Mouse (Mus musculus) midbrain, embryonic 14.5 days (tissue): ENCODE data around the gene Tmem131l. TPM values are rescaled to one million over a fixed set of nuclear protein-coding genes. Genes with fewer than 3 reads are reported as not detected.
A peak's percentile ranks its signal among the peaks of the same experiment; 100 is the strongest.

Source experiments
- ATAC-seq: fragments of 200-750 bp; cut with Nextera tagmentation; 2 replicates; pipeline ENCODE4 v1.8.0; 2017; ENCODE audit warnings: moderate number of reproducible peaks, moderate library complexity; ENCODE audit not compliant: low FRiP score, low TSS enrichment
- DNase-seq: peaks from one replicate; pipeline ENCODE4 v3.0.0-alpha.2; 2015
- H3K27ac ChIP-seq: fragments of 300-500 bp; sonication (generic); replicated peaks from 2 replicates; pipeline ENCODE4 v1.5.1; 2014; ENCODE audit warnings: mild to moderate bottlenecking, low read depth, low read length, moderate library complexity
- H3K27me3 ChIP-seq: fragments of 300-500 bp; sonication (generic); 2 replicates; pipeline ENCODE4 v1.6.1; 2014; ENCODE audit warnings: low read length, control low read depth, mixed read lengths; ENCODE audit not compliant: control insufficient read depth, insufficient read depth
- H3K36me3 ChIP-seq: fragments of 300-500 bp; sonication (generic); 2 replicates; pipeline ENCODE4 v1.6.1; 2014; ENCODE audit warnings: low read length, control low read depth; ENCODE audit not compliant: control insufficient read depth, insufficient read depth
- H3K4me1 ChIP-seq: fragments of 300-500 bp; sonication (generic); 2 replicates; pipeline ENCODE4 v1.6.1; 2014; ENCODE audit warnings: mild to moderate bottlenecking, antibody characterized with exemption, low read length, control low read depth; ENCODE audit not compliant: control insufficient read depth, insufficient read depth
- H3K4me2 ChIP-seq: fragments of 300-500 bp; sonication (generic); 2 replicates; pipeline ENCODE4 v1.6.1; 2014; ENCODE audit warnings: mild to moderate bottlenecking, low read length, moderate library complexity
- H3K4me3 ChIP-seq: fragments of 300-500 bp; sonication (generic); replicated peaks from 2 replicates; pipeline ENCODE4 v1.5.1; 2014; ENCODE audit warnings: low read depth, low read length
- H3K9ac ChIP-seq: fragments of 300-500 bp; sonication (generic); replicated peaks from 2 replicates; pipeline ENCODE4 v1.6.1; 2014; ENCODE audit warnings: mild to moderate bottlenecking, low read length, moderate library complexity
- H3K9me3 ChIP-seq: fragments of 300-500 bp; sonication (generic); 2 replicates; pipeline ENCODE4 v1.6.1; 2016; ENCODE audit warnings: low read length, control low read depth, mixed read lengths; ENCODE audit not compliant: control insufficient read depth
- WGBS: fragments of 180-500 bp; shearing (Covaris S2); extraction: QIAGEN DNeasy Blood & Tissue Kit; methylation state at CpG from one replicate; pipeline ENCODE4 v1.1.7; 2014; 5-methylcytosine and 5-hydroxymethylcytosine counted together
- polyA plus RNA-seq: library from polyadenylated mRNA; unstranded; fragments of >200 nt; fragmentation: Nextera tagmentation; extraction: Ambion mirVana; gene quantifications from 2 replicates; pipeline ENCODE4 v1.2.1, GENCODE M21; 2014

Gene Tmem131l
- polyA plus RNA-seq, 1 experiment from 2014 or later, result 90.7 TPM

- ATAC-seq, result no peak
- 84% methylated on average over 8 of the region's 8 CpGs for WGBS
- Histone ChIP-seq H3K4me2 (no peak overlapping the region), H3K36me3 (peaks cover 12% of the 10 kb centered on the region; the same call in 1 of the 2 replicates), H3K9me3 (no peaks in the 10 kb centered on the region), H3K9ac (no peak overlapping the region), H3K27me3 (no peaks in the 10 kb centered on the region), H3K27ac (no peak overlapping the region), H3K4me3 (no peak overlapping the region), H3K4me1 (no peaks in the 10 kb centered on the region)
- DNase-seq, result no peak
Measured at GRCm38 (mm10) chr3:83947476-83948245, 92.3 kb downstream of the Tmem131l start.

- no peaks in the 10 kb centered on the region for H3K27me3 ChIP-seq
- peaks cover 19% of the 10 kb centered on the region for H3K36me3 ChIP-seq
- H3K27ac ChIP-seq, result no peak overlapping the region
- no peak overlapping the region for H3K9ac ChIP-seq
- DNase-seq, result peak; percentile 76
- H3K4me3 ChIP-seq, result no peak overlapping the region
- H3K9me3 ChIP-seq, result no peaks in the 10 kb centered on the region
- ATAC-seq, result no peak
- WGBS, result 90% methylated on average over 1 of the region's 1 CpGs
- no peaks in the 10 kb centered on the region for H3K4me1 ChIP-seq
- H3K4me2 ChIP-seq, result no peak overlapping the region
Measured at GRCm38 (mm10) chr3:83946848-83947247, 93.1 kb downstream of the Tmem131l start.

GRCm38 (mm10) chr3:83943691-83944090 lies 96.3 kb downstream of the Tmem131l start:
- H3K9me3 ChIP-seq, result no peaks in the 10 kb centered on the region
- DNase-seq (no peak), ATAC-seq (no peak)
- 79% methylated on average over 2 of the region's 2 CpGs for WGBS
- no peak overlapping the region for H3K9ac ChIP-seq
- H3K27ac ChIP-seq, result no peak overlapping the region
- H3K36me3 ChIP-seq, result peaks cover 45% of the 10 kb centered on the region
- no peak overlapping the region for H3K4me3 ChIP-seq
- H3K27me3 ChIP-seq, result no peaks in the 10 kb centered on the region
- H3K4me1 ChIP-seq, result no peaks in the 10 kb centered on the region
- H3K4me2 ChIP-seq, result no peak overlapping the region

DNA sequence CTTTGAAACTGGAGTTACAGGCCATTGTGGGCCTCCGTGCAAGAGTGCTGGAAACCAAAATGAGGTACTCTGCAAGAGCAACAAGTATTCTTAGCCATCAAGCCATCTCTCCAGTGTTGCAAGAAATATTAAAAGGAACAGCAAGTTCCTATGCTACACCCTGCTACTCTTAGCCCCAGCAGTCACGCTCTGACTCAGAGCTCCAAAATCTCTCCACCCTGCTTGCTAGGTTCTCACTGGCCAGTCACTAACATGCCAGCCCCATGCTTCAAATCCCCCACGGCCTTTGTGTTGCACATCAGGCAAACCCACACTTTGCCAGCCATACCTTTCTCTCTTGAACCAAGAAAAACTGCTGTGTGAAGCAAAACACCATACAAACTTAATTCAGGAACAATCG lies 96.8 kb downstream of the Tmem131l start:
- 80% methylated on average over 4 of the region's 4 CpGs for WGBS
- Histone ChIP-seq H3K9ac (no peak overlapping the region), H3K27me3 (no peaks in the 10 kb centered on the region), H3K4me3 (no peak overlapping the region), H3K27ac (no peak overlapping the region), H3K36me3 (peaks cover 49% of the 10 kb centered on the region), H3K4me1 (no peaks in the 10 kb centered on the region), H3K4me2 (no peak overlapping the region), H3K9me3 (no peaks in the 10 kb centered on the region)
- no peak for ATAC-seq
- no peak for DNase-seq

- H3K36me3 ChIP-seq, result peaks cover 59% of the 10 kb centered on the region
- WGBS, result 89% methylated on average over 4 of the region's 4 CpGs
Measured at GRCm38 (mm10) chr3:83941921-83942320, 98.1 kb downstream of the Tmem131l start.

GRCm38 (mm10) chr3:83938871-83939270 lies 101.1 kb downstream of the Tmem131l start:
- H3K4me3 ChIP-seq, result no peak overlapping the region
- H3K27me3 ChIP-seq, result no peaks in the 10 kb centered on the region
- H3K27ac ChIP-seq, result no peak overlapping the region
- peaks cover 82% of the 10 kb centered on the region for H3K36me3 ChIP-seq
- H3K9ac ChIP-seq, result no peak overlapping the region
- DNase-seq (no peak), ATAC-seq (no peak)
- no peaks in the 10 kb centered on the region for H3K4me1 ChIP-seq
- 48% methylated on average over 5 of the region's 5 CpGs for WGBS
- no peaks in the 10 kb centered on the region for H3K9me3 ChIP-seq
- H3K4me2 ChIP-seq, result no peak overlapping the region

More at GRCm38 (mm10) chr3:83941921-83942320, 98.1 kb downstream of the Tmem131l start:
- ATAC-seq (no peak), DNase-seq (no peak)
- Histone ChIP-seq H3K4me1 (no peaks in the 10 kb centered on the region), H3K4me3 (no peak overlapping the region), H3K27ac (no peak overlapping the region), H3K9ac (no peak overlapping the region), H3K9me3 (no peaks in the 10 kb centered on the region), H3K4me2 (no peak overlapping the region), H3K27me3 (no peaks in the 10 kb centered on the region)

GRCm38 (mm10) chr3:83934514-83934913 lies 105.5 kb downstream of the Tmem131l start:
- peaks cover 87% of the 10 kb centered on the region for H3K36me3 ChIP-seq
- no peaks in the 10 kb centered on the region for H3K27me3 ChIP-seq

DNA sequence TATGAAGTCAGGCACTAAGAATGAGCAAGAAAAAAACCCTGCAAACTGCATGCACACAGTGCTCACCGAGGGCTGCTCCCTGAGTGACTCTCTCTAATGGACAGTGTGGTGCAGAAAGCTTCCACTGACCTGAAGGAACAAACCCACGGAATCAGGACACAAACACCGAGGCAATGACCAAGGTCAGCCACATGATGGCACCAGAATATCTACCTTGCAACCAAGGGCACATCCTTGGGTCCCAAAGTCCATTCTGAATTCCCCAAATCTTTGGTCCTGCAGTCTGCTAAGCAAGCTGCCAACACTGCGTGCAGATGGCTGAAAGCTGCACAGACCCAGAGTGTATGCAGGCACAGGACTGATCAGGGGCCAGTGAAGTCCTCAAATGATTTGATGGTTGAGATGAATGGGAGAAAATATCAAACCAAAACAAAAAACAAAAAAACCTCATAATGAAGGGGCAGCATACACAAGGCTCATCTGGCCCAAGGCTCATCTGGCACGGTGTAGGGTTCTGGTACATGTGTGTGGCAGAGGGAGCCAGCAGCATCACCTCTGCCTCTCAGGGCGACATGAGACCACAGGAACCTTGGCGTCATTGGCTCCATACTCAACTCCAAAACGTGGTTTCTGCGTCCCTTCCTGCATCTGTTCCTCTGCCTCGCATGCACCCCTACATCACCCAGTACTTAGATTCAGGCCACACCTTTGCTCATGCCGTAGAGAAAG lies 124.0 kb downstream of the Tmem131l start:
- no peaks in the 10 kb centered on the region for H3K27me3 ChIP-seq
- DNase-seq (peak; percentile 79), ATAC-seq (no peak; the same call in 1 of the 2 replicates)
- peaks cover 93% of the 10 kb centered on the region for H3K36me3 ChIP-seq
- H3K4me1 ChIP-seq, result no peaks in the 10 kb centered on the region
- WGBS, result 77% methylated on average over 11 of the region's 11 CpGs
- H3K4me2 ChIP-seq, result no peak overlapping the region
- no peak overlapping the region for H3K27ac ChIP-seq
- H3K9ac ChIP-seq, result no peak overlapping the region
- H3K4me3 ChIP-seq, result no peak overlapping the region
- no peaks in the 10 kb centered on the region for H3K9me3 ChIP-seq

More at GRCm38 (mm10) chr3:83934514-83934913, 105.5 kb downstream of the Tmem131l start:
- Histone ChIP-seq H3K9ac (no peak overlapping the region), H3K27ac (no peak overlapping the region), H3K4me1 (no peaks in the 10 kb centered on the region), H3K9me3 (no peaks in the 10 kb centered on the region), H3K4me3 (no peak overlapping the region), H3K4me2 (no peak overlapping the region)
- 89% methylated on average over 10 of the region's 10 CpGs for WGBS
- DNase-seq (no peak), ATAC-seq (no peak)
